Mouse (Mus musculus) G1E (cell line): ENCODE measurements at regions not wholly inside any gene's neighbourhood (a gene's known extent, or its start where the extent isn't known, plus 50 kb on each side); places are given as distances from the start of the nearest gene placed in this dataset.

Experiments used
- ATAC-seq: 2 replicates; pipeline ENCODE4 v1.8.0; 2016; ENCODE audit warnings: mild to moderate bottlenecking; ENCODE audit not compliant: insufficient number of reproducible peaks, poor library complexity, low FRiP score, severe bottlenecking; ENCODE audit errors: extremely low read depth
- DNase-seq: peaks from one replicate; pipeline ENCODE4 v3.0.0; 2012; ENCODE audit warnings: low spot score
- H3K27me3 ChIP-seq: 2 replicates; pipeline ENCODE4 v1.6.1; 2012; ENCODE audit warnings: mild to moderate bottlenecking, low read length, inconsistent platforms; ENCODE audit not compliant: insufficient read depth
- H3K36me3 ChIP-seq: replicated peaks from 2 replicates; pipeline ENCODE3; 2012; ENCODE audit warnings: mild to moderate bottlenecking, inconsistent platforms
- H3K4me1 ChIP-seq: 2 replicates; pipeline ENCODE4 v1.6.1; 2012; ENCODE audit warnings: low read depth, low read length, inconsistent platforms, mixed read lengths; ENCODE audit not compliant: insufficient read depth
- H3K4me3 ChIP-seq: 2 replicates; pipeline ENCODE4 v1.5.1; 2012; ENCODE audit warnings: low read depth, mild to moderate bottlenecking, inconsistent platforms, low read length, moderate library complexity, mixed read lengths
- H3K9me3 ChIP-seq: replicated peaks from 2 replicates; pipeline ENCODE4 v1.6.1; 2012; ENCODE audit warnings: inconsistent platforms
- CTCF ChIP-seq: IDR thresholded peaks from 2 replicates; pipeline ENCODE4 v1.5.1; 2012; ENCODE audit warnings: low read depth, low read length, inconsistent platforms, mixed read lengths
- GATA1 ChIP-seq: IDR thresholded peaks from 2 replicates; pipeline ENCODE4 v1.6.1; 2012; ENCODE audit warnings: borderline replicate concordance, low read length, inconsistent platforms, mixed read lengths
- GATA2 ChIP-seq: IDR thresholded peaks from 2 replicates; pipeline ENCODE4 v1.6.1; 2012; ENCODE audit warnings: low read depth, low read length, inconsistent platforms, borderline replicate concordance
- POLR2AphosphoS5 ChIP-seq: IDR thresholded peaks from 2 replicates; pipeline ENCODE4 v1.6.1; 2012; ENCODE audit warnings: low read depth, low read length, inconsistent platforms; ENCODE audit not compliant: insufficient replicate concordance
- TAL1 ChIP-seq: conservative IDR thresholded peaks from 2 replicates; pipeline ENCODE4 v1.6.1; 2012; ENCODE audit warnings: low read depth, low read length, inconsistent platforms, mixed read lengths

DNA sequence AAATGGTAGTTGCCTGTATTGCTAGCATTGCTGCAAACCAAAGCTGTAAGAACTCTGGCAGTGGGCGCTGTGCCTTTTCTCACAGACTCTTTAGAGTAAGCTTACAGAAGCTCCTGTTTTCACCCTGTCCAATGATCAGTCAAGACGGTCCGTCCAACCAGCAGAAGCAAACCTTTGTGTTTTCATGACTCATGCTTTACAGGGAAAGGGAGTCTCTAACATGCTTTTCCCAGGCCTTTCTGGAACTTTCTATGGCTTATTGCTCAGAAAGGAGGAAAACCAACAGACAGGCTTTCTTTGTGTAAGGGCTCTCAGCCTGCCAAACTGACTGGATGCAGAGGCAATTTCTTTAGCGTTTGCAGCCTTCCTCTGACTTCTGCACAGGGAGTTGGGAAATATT lies 2195.6 kb downstream of the 9330182O14Rik start:
- ATAC-seq: no peak

DNA sequence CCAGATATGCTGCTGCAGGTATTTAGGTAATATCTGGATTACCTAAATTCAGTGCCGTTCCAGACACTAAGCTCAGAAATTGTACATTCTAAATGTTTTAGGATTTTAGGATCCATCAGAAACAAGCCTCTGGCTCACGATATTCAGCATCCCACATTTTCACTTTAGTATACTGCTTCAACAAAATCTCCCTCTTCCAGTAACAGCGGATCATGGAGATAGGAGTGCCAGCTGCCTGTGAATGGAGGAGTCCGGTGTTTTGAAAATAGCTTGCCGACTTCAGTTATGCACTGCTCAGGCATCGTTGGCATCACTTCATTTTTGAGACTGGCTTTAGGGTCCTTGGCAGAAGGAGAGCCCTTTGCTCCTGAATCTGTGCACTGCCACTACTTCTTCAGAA lies 2199.5 kb downstream of the 9330182O14Rik start:
- DNase-seq: no peak
- Histone ChIP-seq H3K27me3 (no peaks in the 10 kb centered on the region), H3K36me3 (no peaks in the 10 kb centered on the region), H3K4me1 (peaks cover 8% of the 10 kb centered on the region), H3K9me3 (no peaks in the 10 kb centered on the region), H3K4me3 (no peak overlapping the region)
- ATAC-seq: no peak
- TF ChIP-seq GATA1: no peak
- no peak for TF ChIP-seq CTCF
- no peak for TF ChIP-seq GATA2
- no peak for TF ChIP-seq TAL1
- TF ChIP-seq POLR2AphosphoS5: no peak

More for the DNA sequence above, 2195.6 kb downstream of the 9330182O14Rik start:
- DNase-seq: no peak
- H3K4me1 ChIP-seq: peaks cover 4% of the 10 kb centered on the region
- H3K4me3 ChIP-seq: no peak overlapping the region
- no peaks in the 10 kb centered on the region for H3K36me3 ChIP-seq
- H3K27me3 ChIP-seq: no peaks in the 10 kb centered on the region
- no peaks in the 10 kb centered on the region for H3K9me3 ChIP-seq
- TF ChIP-seq GATA2 (no peak), TAL1 (no peak), CTCF (no peak), POLR2AphosphoS5 (no peak), GATA1 (no peak)

DNA sequence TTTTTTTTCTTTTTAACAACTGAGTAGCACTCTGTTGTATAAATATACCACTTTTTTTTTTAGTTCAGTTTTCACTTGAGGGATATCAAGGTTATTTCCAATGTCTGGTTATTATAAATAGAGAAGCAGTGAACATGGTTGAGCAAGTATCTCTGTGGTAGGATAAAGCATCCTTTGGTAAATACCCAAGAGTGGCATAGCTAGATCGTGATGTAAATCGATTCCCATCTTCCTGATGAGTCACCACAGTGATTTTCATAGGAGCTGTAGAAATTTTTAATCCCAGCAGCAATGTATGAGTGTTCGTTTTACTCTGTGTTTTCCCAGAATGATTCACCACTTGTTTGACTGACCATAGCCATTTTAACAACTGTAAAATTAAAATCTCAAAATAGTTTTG lies 2212.0 kb downstream of the 9330182O14Rik start:
- H3K4me3 ChIP-seq: no peak overlapping the region
- no peaks in the 10 kb centered on the region for H3K36me3 ChIP-seq
- no peaks in the 10 kb centered on the region for H3K9me3 ChIP-seq
- ATAC-seq: no peak
- DNase-seq: no peak
- H3K27me3 ChIP-seq: no peaks in the 10 kb centered on the region
- no peaks in the 10 kb centered on the region for H3K4me1 ChIP-seq
- TF ChIP-seq CTCF (no peak), GATA1 (no peak), POLR2AphosphoS5 (no peak), TAL1 (no peak), GATA2 (no peak)

DNA sequence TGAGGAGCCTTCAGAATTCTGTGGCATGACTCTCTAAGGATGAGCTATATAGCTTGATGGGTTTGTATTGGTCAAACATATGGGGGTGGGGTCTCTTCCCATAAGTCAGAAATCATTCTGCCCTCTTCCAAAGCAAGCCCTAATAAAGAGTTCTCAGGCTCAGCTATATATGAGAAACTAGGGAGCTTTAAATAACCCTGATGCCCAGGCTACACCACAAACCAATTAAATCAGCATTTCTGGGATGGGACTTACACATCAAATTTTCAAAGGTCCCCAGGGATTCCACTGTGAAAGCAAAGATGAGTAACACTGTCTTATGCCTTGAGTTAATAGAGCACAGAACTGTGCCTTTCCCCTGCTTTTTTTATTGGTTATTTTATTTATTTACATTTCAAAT lies 2227.7 kb downstream of the 9330182O14Rik start:
- H3K4me1 ChIP-seq: no peaks in the 10 kb centered on the region
- TF ChIP-seq GATA1 (no peak), GATA2 (no peak), CTCF (no peak)
- ATAC-seq (no peak), DNase-seq (no peak)
- no peaks in the 10 kb centered on the region for H3K36me3 ChIP-seq
- no peaks in the 10 kb centered on the region for H3K9me3 ChIP-seq
- H3K27me3 ChIP-seq: no peaks in the 10 kb centered on the region
- no peak overlapping the region for H3K4me3 ChIP-seq

DNA sequence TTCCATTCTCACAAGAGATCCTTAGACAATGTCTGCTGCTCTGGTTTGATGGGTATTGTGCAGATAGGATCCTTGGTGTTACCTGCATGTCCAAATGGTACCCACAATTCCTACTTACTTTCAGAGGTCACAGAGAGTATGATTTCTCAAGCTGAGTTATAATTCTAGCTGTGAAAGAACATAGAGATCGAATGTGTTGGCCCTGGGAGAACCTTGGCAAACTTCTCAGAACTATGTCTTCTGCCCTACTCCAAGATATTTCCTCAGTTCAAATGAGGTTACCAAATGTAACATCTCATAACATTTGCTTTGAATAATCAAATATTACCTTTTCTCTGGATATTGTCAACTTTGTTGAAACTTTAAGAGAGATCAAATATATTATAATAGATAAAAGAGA lies 2230.8 kb downstream of the 9330182O14Rik start:
- Histone ChIP-seq H3K4me1 (no peaks in the 10 kb centered on the region), H3K9me3 (no peaks in the 10 kb centered on the region), H3K4me3 (no peak overlapping the region), H3K27me3 (no peaks in the 10 kb centered on the region), H3K36me3 (no peaks in the 10 kb centered on the region)
- TF ChIP-seq CTCF: no peak
- no peak for TF ChIP-seq GATA2
- DNase-seq (no peak), ATAC-seq (no peak)

DNA sequence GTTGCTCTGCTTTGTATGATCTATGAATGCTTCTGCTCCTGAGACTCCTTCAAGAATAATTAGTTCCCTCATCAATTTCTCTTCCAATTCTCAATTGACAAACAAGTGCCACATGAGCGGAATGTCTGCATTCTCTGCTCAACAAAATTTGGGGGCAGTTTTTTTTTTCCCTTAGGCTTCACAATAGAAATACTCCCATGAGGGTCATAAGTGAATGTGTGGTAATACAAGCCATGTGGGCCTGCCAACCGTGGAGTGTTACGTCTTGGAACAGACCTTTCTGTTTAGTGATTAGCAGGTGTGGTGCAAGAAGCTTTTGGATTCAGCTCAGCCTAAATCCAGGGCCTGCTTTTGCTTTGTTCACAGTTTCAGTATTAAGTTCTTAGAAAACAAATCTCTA lies 2232.6 kb downstream of the 9330182O14Rik start:
- TF ChIP-seq GATA2: no peak
- no peak for TF ChIP-seq GATA1
- ATAC-seq (no peak), DNase-seq (no peak)
- no peaks in the 10 kb centered on the region for H3K27me3 ChIP-seq
- no peaks in the 10 kb centered on the region for H3K4me1 ChIP-seq
- no peak overlapping the region for H3K4me3 ChIP-seq
- no peaks in the 10 kb centered on the region for H3K36me3 ChIP-seq
- H3K9me3 ChIP-seq: no peaks in the 10 kb centered on the region

DNA sequence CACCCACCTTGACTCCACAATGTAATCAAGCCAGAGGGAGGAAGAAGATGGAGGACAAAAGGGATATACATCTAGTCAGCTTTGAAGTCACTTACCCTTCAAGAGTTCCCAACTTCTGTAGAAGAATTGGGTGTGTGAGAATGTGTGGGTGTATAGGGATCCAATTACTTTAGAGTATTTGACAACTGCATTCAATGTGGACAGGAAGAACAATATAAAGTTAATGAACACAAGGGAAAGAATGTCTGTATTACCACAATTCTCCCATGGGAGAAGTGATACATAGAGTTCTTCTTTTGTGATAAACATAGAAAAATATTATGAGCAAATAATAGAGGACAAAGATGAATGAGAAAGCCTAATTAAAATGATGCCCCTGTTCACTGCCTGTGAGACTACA lies 2235.4 kb downstream of the 9330182O14Rik start:
- TF ChIP-seq GATA1 (no peak), TAL1 (no peak), POLR2AphosphoS5 (no peak), CTCF (no peak), GATA2 (no peak)
- Histone ChIP-seq H3K9me3 (no peaks in the 10 kb centered on the region), H3K36me3 (no peaks in the 10 kb centered on the region), H3K4me1 (no peaks in the 10 kb centered on the region), H3K4me3 (no peak overlapping the region), H3K27me3 (no peaks in the 10 kb centered on the region)
- DNase-seq (no peak), ATAC-seq (no peak)
